Mouse (Mus musculus) limb, embryonic 12.5 days (tissue): Measurements from ENCODE around the gene Brpf1. TPM values are rescaled to one million over a fixed set of nuclear protein-coding genes. Genes with fewer than 3 reads are reported as not detected.
"Not testable (repeated sequence)": the region's sequence is repeated elsewhere in the genome, so short reads cannot be mapped to it uniquely, and the experiment has no call there.

Experiments
- ATAC-seq: fragments of 200-750 bp; cut with Nextera tagmentation; 2 replicates; pipeline ENCODE4 v1.8.0; 2017; ENCODE audit warnings: low read depth, moderate TSS enrichment; ENCODE audit not compliant: insufficient number of reproducible peaks, insufficient read depth, low FRiP score, low TSS enrichment
- H3K27ac ChIP-seq: fragments of 300-500 bp; sonication (generic); 2 replicates; pipeline ENCODE4 v1.5.1; 2016; ENCODE audit warnings: mild to moderate bottlenecking, moderate library complexity
- H3K27me3 ChIP-seq: fragments of 300-500 bp; sonication (generic); 2 replicates; pipeline ENCODE4 v1.6.1; 2016; ENCODE audit warnings: mild to moderate bottlenecking, moderate library complexity
- H3K36me3 ChIP-seq: fragments of 300-500 bp; sonication (generic); 2 replicates; pipeline ENCODE4 v1.6.1; 2016; ENCODE audit warnings: mild to moderate bottlenecking, moderate library complexity
- H3K4me1 ChIP-seq: fragments of 300-500 bp; sonication (generic); replicated peaks from 2 replicates; pipeline ENCODE4 v1.6.1; 2016
- H3K4me2 ChIP-seq: fragments of 300-500 bp; sonication (generic); 2 replicates; pipeline ENCODE4 v1.6.1; 2016; ENCODE audit warnings: mild to moderate bottlenecking, moderate library complexity
- H3K4me3 ChIP-seq: fragments of 300-500 bp; sonication (generic); replicated peaks from 2 replicates; pipeline ENCODE4 v1.5.1; 2016; ENCODE audit warnings: mild to moderate bottlenecking
- H3K9ac ChIP-seq: fragments of 300-500 bp; sonication (generic); replicated peaks from 2 replicates; pipeline ENCODE4 v1.6.1; 2016; ENCODE audit warnings: mild to moderate bottlenecking, moderate library complexity
- H3K9me3 ChIP-seq: fragments of 300-500 bp; sonication (generic); 2 replicates; pipeline ENCODE4 v1.6.1; 2016; ENCODE audit warnings: mild to moderate bottlenecking, moderate library complexity
- WGBS: fragments of 180-500 bp; shearing (Covaris S2); methylation state at CpG from one replicate; pipeline ENCODE4 v1.1.7; 2016; 5-methylcytosine and 5-hydroxymethylcytosine counted together
- polyA plus RNA-seq: library from polyadenylated mRNA; unstranded; fragments of >200 nt; fragmentation: Nextera tagmentation; extraction: Ambion mirVana; gene quantifications from 2 replicates; pipeline ENCODE4 v1.2.1, GENCODE M21; 2016

Gene Brpf1
- polyA plus RNA-seq, 1 experiment from 2014 or later, result 28.7 TPM

GRCm38 (mm10) chr6:113307481-113308121, 664 bp downstream of the Brpf1 start:
- H3K36me3 ChIP-seq, result peaks cover 30% of the 10 kb centered on the region
- no peak for ATAC-seq
- under 1% methylated on average over 33 of the region's 34 CpGs for WGBS
- peak overlapping the region; percentile 95 for H3K9ac ChIP-seq
- H3K27me3 ChIP-seq, result no peaks in the 10 kb centered on the region
- H3K9me3 ChIP-seq, result no peaks in the 10 kb centered on the region
- peak overlapping the region; percentile 98 for H3K4me3 ChIP-seq
- H3K27ac ChIP-seq, result peak overlapping the region; percentile 98
- H3K4me1 ChIP-seq, result peaks cover 18% of the 10 kb centered on the region
- H3K4me2 ChIP-seq, result peak overlapping the region; percentile 94

- no peaks in the 10 kb centered on the region for H3K9me3 ChIP-seq
- no peak for ATAC-seq
- peak overlapping the region; percentile 94 for H3K4me2 ChIP-seq
- H3K4me1 ChIP-seq, result peaks cover 17% of the 10 kb centered on the region
- no peaks in the 10 kb centered on the region for H3K27me3 ChIP-seq
- peak overlapping the region; percentile 98 for H3K4me3 ChIP-seq
- H3K36me3 ChIP-seq, result peaks cover 36% of the 10 kb centered on the region
- no peak overlapping the region for H3K27ac ChIP-seq
- H3K9ac ChIP-seq, result peak overlapping the region; percentile 95
- WGBS, result 39% methylated on average over 5 of the region's 5 CpGs
These were observed 1.2 kb downstream of the Brpf1 start for GRCm38 (mm10) chr6:113308141-113308540.

- no peaks in the 10 kb centered on the region for H3K4me1 ChIP-seq
- 93% methylated on average over 3 of the region's 3 CpGs for WGBS
- H3K36me3 ChIP-seq, result peaks cover 97% of the 10 kb centered on the region
- H3K27me3 ChIP-seq, result no peaks in the 10 kb centered on the region
- no peak overlapping the region for H3K4me2 ChIP-seq
- no peak overlapping the region for H3K4me3 ChIP-seq
- ATAC-seq, result no peak
- H3K27ac ChIP-seq, result no peak overlapping the region
- no peak overlapping the region for H3K9ac ChIP-seq
- no peaks in the 10 kb centered on the region for H3K9me3 ChIP-seq
These were observed 9.0 kb downstream of the Brpf1 start for GRCm38 (mm10) chr6:113315972-113316371.

- Histone ChIP-seq H3K9me3 (no peaks in the 10 kb centered on the region), H3K4me1 (0 out of 2 replicates have a peak, but pooled peaks cover 7% of the 10 kb centered on the region), H3K9ac (peak within 1 kb of the TSS; percentile 68), H3K4me2 (peak within 1 kb of the TSS; percentile 90), H3K36me3 (peaks cover 61% of the 10 kb centered on the region), H3K27me3 (no peaks in the 10 kb centered on the region), H3K27ac (peak within 1 kb of the TSS; percentile 93), H3K4me3 (peak within 1 kb of the TSS; percentile 64)
- WGBS, result under 1% methylated on average over 52 of the region's 52 CpGs
- ATAC-seq, result peak; percentile 99
These were observed 19.8 kb downstream of the Brpf1 start, which contains the start of gene Ogg1 for GRCm38 (mm10) chr6:113326533-113327315. Gene Ogg1 (plus strand): TSS chr6:113326972.

GRCm38 (mm10) chr6:113329396-113329795, 22.5 kb downstream of the Brpf1 start:
- 94% methylated on average over 1 of the region's 1 CpGs for WGBS
- Histone ChIP-seq H3K4me2 (no peak overlapping the region), H3K36me3 (peaks cover 58% of the 10 kb centered on the region), H3K27me3 (no peaks in the 10 kb centered on the region), H3K4me1 (0 out of 2 replicates have a peak, but pooled peaks cover 7% of the 10 kb centered on the region), H3K9ac (no peak overlapping the region), H3K4me3 (no peak overlapping the region), H3K27ac (no peak overlapping the region), H3K9me3 (no peaks in the 10 kb centered on the region)
- no peak for ATAC-seq

GRCm38 (mm10) chr6:113330547-113330946, 23.6 kb downstream of the Brpf1 start:
- H3K27me3 ChIP-seq, result no peaks in the 10 kb centered on the region
- peaks cover 59% of the 10 kb centered on the region for H3K36me3 ChIP-seq
- H3K9ac ChIP-seq, result no peak overlapping the region
- no peak for ATAC-seq
- H3K4me2 ChIP-seq, result no peak overlapping the region
- no peak overlapping the region for H3K27ac ChIP-seq
- no peaks in the 10 kb centered on the region for H3K9me3 ChIP-seq
- WGBS, result 56% methylated on average over 2 of the region's 2 CpGs
- H3K4me3 ChIP-seq, result no peak overlapping the region
- H3K4me1 ChIP-seq, result 0 out of 2 replicates have a peak, but pooled peaks cover 7% of the 10 kb centered on the region

- ATAC-seq, result no peak
These were observed 24.8 kb downstream of the Brpf1 start for GRCm38 (mm10) chr6:113331721-113332120.

GRCm38 (mm10) chr6:113332734-113333133, 25.8 kb downstream of the Brpf1 start:
- peaks cover 77% of the 10 kb centered on the region for H3K36me3 ChIP-seq
- H3K4me3 ChIP-seq, H3K9me3 ChIP-seq, H3K27me3 ChIP-seq, H3K4me1 ChIP-seq, H3K27ac ChIP-seq, H3K9ac ChIP-seq, ATAC-seq, H3K4me2 ChIP-seq: not testable (repeated sequence)
- 83% methylated on average over 6 of the region's 6 CpGs for WGBS

More at GRCm38 (mm10) chr6:113331721-113332120, 24.8 kb downstream of the Brpf1 start:
- 90% methylated on average over 11 of the region's 11 CpGs for WGBS
- Histone ChIP-seq H3K4me2 (no peak overlapping the region), H3K9ac (no peak overlapping the region), H3K4me1 (0 out of 2 replicates have a peak, but pooled peaks cover 7% of the 10 kb centered on the region), H3K27me3 (no peaks in the 10 kb centered on the region), H3K27ac (no peak overlapping the region), H3K36me3 (peaks cover 68% of the 10 kb centered on the region), H3K9me3 (no peaks in the 10 kb centered on the region), H3K4me3 (no peak overlapping the region)

- 0 out of 2 replicates have a peak, but pooled peaks have one; percentile 18 for ATAC-seq
- no peak overlapping the region for H3K9ac ChIP-seq
- no peak overlapping the region for H3K4me2 ChIP-seq
- H3K27me3 ChIP-seq, result no peaks in the 10 kb centered on the region
- H3K27ac ChIP-seq, result no peak overlapping the region
- no peaks in the 10 kb centered on the region for H3K4me1 ChIP-seq
- no peak overlapping the region for H3K4me3 ChIP-seq
- 82% methylated on average over 14 of the region's 14 CpGs for WGBS
- peaks cover 82% of the 10 kb centered on the region for H3K36me3 ChIP-seq
- no peaks in the 10 kb centered on the region for H3K9me3 ChIP-seq
These were observed 26.4 kb downstream of the Brpf1 start for GRCm38 (mm10) chr6:113333137-113333950.

- no peak overlapping the region for H3K4me3 ChIP-seq
- H3K9ac ChIP-seq, result no peak overlapping the region
- H3K4me2 ChIP-seq, result no peak overlapping the region
- ATAC-seq, result no peak
- H3K9me3 ChIP-seq, result no peaks in the 10 kb centered on the region
- 78% methylated on average over 6 of the region's 6 CpGs for WGBS
- no peaks in the 10 kb centered on the region for H3K4me1 ChIP-seq
- H3K27ac ChIP-seq, result no peak overlapping the region
- H3K36me3 ChIP-seq, result peaks cover 86% of the 10 kb centered on the region
- no peaks in the 10 kb centered on the region for H3K27me3 ChIP-seq
These were observed 27.3 kb downstream of the Brpf1 start for GRCm38 (mm10) chr6:113334216-113334615.
